Mouse (Mus musculus) heart, embryonic 14.5 days (tissue): ENCODE data around the gene Dynlrb2. TPM values are rescaled to one million over a fixed set of nuclear protein-coding genes. Genes with fewer than 3 reads are reported as not detected.

ENCODE experiments used
- ATAC-seq: fragments of 200-750 bp; cut with Nextera tagmentation; 2 replicates; pipeline ENCODE4 v1.8.0; 2017; ENCODE audit warnings: low read depth, moderate TSS enrichment; ENCODE audit not compliant: insufficient number of reproducible peaks, insufficient read depth, low FRiP score
- H3K27ac ChIP-seq, 2 experiments: fragments of 200-500 bp in 1 of 2; fragments of 300-500 bp in 1 of 2; sonication (generic) in 1 of 2; replicated peaks in 1 of 2; 2 replicates each; pipeline ENCODE4 v1.5.1; 2012 to 2014; ENCODE audit warnings: low read depth in 2 of 2, low read length in 2 of 2, control low read depth in 1 of 2, mild to moderate bottlenecking in 1 of 2, mixed read lengths in 1 of 2; ENCODE audit not compliant: control insufficient read depth in 1 of 2, insufficient read depth in 1 of 2
- H3K27me3 ChIP-seq: fragments of 300-500 bp; sonication (generic); 2 replicates; pipeline ENCODE4 v1.6.1; 2014; ENCODE audit warnings: mild to moderate bottlenecking, low read length, control low read depth; ENCODE audit not compliant: control insufficient read depth, insufficient read depth
- H3K36me3 ChIP-seq: fragments of 300-500 bp; sonication (generic); 2 replicates; pipeline ENCODE4 v1.6.1; 2014; ENCODE audit warnings: mild to moderate bottlenecking, control low read depth, low read length, mixed read lengths; ENCODE audit not compliant: control insufficient read depth, insufficient read depth
- H3K4me1 ChIP-seq, 2 experiments: fragments of 200-500 bp in 1 of 2; fragments of 300-500 bp in 1 of 2; sonication (generic) in 1 of 2; 2 replicates each; pipeline ENCODE4 v1.6.1; 2012 to 2014; ENCODE audit warnings: low read length in 2 of 2, control low read depth in 1 of 2, mixed read lengths in 1 of 2; ENCODE audit not compliant: control insufficient read depth in 2 of 2, insufficient read depth in 2 of 2
- H3K4me2 ChIP-seq: fragments of 300-500 bp; sonication (generic); 2 replicates; pipeline ENCODE4 v1.6.1; 2014; ENCODE audit warnings: mild to moderate bottlenecking, low read length
- H3K4me3 ChIP-seq, 2 experiments: fragments of 200-500 bp in 1 of 2; fragments of 300-500 bp in 1 of 2; sonication (generic) in 1 of 2; 2 replicates each; pipeline ENCODE4 v1.5.1; 2012 to 2014; ENCODE audit warnings: low read length in 2 of 2, mild to moderate bottlenecking in 2 of 2, control low read depth in 1 of 2, low read depth in 1 of 2, moderate library complexity in 1 of 2; ENCODE audit not compliant: control insufficient read depth in 1 of 2, insufficient read depth in 1 of 2
- H3K9ac ChIP-seq: fragments of 300-500 bp; sonication (generic); 2 replicates; pipeline ENCODE4 v1.6.1; 2014; ENCODE audit warnings: mild to moderate bottlenecking, low read length
- H3K9me3 ChIP-seq: fragments of 300-500 bp; sonication (generic); 2 replicates; pipeline ENCODE4 v1.6.1; 2016; ENCODE audit warnings: low read length, control low read depth; ENCODE audit not compliant: control insufficient read depth
- WGBS: fragments of 180-500 bp; shearing (Covaris S2); extraction: QIAGEN DNeasy Blood & Tissue Kit; methylation state at CpG from one replicate; pipeline ENCODE4 v1.1.7; 2014; 5-methylcytosine and 5-hydroxymethylcytosine counted together
- polyA plus RNA-seq: library from polyadenylated mRNA; unstranded; fragments of >200 nt; fragmentation: Nextera tagmentation; extraction: Ambion mirVana; gene quantifications from 2 replicates; pipeline ENCODE4 v1.2.1, GENCODE M21; 2014

Gene Dynlrb2
- not detected in 2 replicates for polyA plus RNA-seq

DNA sequence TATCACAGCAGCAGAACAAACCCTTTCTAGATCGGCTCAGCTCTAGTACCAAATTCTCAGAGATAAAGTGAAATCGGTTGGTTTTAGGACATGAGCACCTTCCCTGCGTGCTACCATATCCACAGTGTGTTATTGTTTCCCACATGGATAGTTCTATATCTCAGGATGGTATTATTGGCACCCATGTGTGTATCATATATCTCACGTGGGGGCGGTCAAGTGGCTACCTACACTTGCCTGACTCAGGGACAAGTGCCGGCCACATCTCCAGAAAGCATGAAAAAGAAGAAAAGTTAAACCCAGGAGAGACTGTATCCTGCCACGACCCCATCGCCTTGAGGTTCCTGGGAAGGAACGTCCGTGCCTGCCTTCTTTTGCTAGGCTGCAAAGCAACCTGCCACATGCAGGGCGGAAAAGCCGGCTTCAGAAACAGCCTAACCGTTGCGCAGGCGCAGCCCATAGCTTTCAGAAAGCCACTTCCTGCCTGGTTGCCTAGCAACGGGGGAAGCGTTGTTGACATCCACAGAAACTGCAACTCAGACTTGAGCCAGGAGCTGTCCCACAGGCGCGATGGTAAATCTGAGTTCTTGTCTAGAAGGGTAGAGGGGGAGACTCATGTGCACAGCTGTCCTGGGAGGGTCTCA is at the start of gene Dynlrb2:
Gene Dynlrb2, plus strand, starts transcription at position 498 of the 644 bp plus-strand sequence.
- ATAC-seq = peak; percentile 71; the same call in 1 of the 2 replicates
- 4% methylated on average over 19 of the region's 19 CpGs for WGBS

GRCm38 (mm10) chr8:116458569-116458968 is 46.2 kb upstream of the Dynlrb2 start:
- H3K36me3 ChIP-seq = no peaks in the 10 kb centered on the region
- no peak for ATAC-seq
- no peak overlapping the region for H3K4me2 ChIP-seq
- H3K9me3 ChIP-seq = no peaks in the 10 kb centered on the region
- no peak overlapping the region for H3K4me3 ChIP-seq
- 69% methylated on average over 11 of the region's 11 CpGs for WGBS
- H3K27me3 ChIP-seq = no peaks in the 10 kb centered on the region
- no peak overlapping the region for H3K9ac ChIP-seq
- no peak overlapping the region for H3K27ac ChIP-seq
- no peaks in the 10 kb centered on the region for H3K4me1 ChIP-seq

More for the DNA sequence above, at the start of gene Dynlrb2:
- H3K4me2 ChIP-seq = peak within 1 kb of the TSS; percentile 91
- H3K9ac ChIP-seq = peak within 1 kb of the TSS; percentile 60
- H3K36me3 ChIP-seq = no peaks in the 10 kb centered on the region
- no peaks in the 10 kb centered on the region for H3K9me3 ChIP-seq
- peaks cover 3 to 6% of the 10 kb centered on the region in 2 experiments; a peak in 1 of 4 replicates for H3K4me1 ChIP-seq
- H3K27ac ChIP-seq = no peak within 1 kb of the TSS
- peak within 1 kb of the TSS; percentile 40 to 49 for H3K4me3 ChIP-seq
- H3K27me3 ChIP-seq = no peaks in the 10 kb centered on the region

- H3K9me3 ChIP-seq = no peaks in the 10 kb centered on the region
- 74% methylated on average over 4 of the region's 4 CpGs for WGBS
- H3K9ac ChIP-seq = no peak overlapping the region
- no peak overlapping the region for H3K4me3 ChIP-seq
- H3K36me3 ChIP-seq = no peaks in the 10 kb centered on the region
- H3K27ac ChIP-seq = no peak overlapping the region
- no peaks in the 10 kb centered on the region for H3K4me1 ChIP-seq
- H3K27me3 ChIP-seq = no peaks in the 10 kb centered on the region
- H3K4me2 ChIP-seq = no peak overlapping the region
- no peak for ATAC-seq
These were observed 43.3 kb upstream of the Dynlrb2 start for GRCm38 (mm10) chr8:116461472-116461871.

DNA sequence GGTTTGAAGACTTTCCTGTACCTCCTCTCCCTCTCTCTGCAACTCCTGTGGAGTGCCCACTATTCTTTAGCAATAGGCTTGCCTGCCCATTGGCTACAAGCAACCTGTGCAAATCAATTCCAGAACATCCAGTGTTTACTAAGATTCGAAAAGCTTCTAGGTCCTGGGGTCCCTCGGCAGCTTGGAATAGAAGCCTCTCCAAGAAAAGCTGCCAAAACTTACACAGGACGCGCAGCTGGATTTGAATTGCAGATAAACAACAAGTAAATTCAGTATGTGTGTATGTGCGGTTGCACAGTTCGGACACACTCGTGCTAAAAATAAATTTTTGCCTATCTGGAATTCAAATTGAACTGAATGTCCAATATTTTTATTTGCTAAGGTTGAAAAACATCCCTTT is 38.2 kb upstream of the Dynlrb2 start:
- 71% methylated on average over 7 of the region's 7 CpGs for WGBS
- Histone ChIP-seq H3K27me3 (no peaks in the 10 kb centered on the region), H3K36me3 (no peaks in the 10 kb centered on the region)

DNA sequence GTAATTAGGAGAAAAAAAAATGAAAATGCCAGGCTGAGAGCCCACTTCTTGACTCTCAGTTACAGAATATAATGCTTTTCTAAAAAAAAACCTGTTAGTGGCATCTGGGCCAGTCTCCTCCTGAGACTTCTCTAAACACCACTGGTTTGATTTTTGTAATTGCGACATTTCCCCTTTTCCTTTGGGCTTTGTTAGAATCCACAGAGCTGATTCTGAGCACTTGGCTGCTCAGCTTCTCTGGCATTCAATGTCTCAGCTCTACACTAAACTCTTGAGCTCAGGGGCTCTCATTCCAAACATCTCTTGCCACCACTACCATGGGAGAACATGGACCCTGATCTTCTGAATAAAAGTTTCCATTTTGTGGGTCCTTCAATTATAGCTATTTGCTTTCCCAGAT is 37.7 kb upstream of the Dynlrb2 start:
- H3K27me3 ChIP-seq = no peaks in the 10 kb centered on the region
- H3K36me3 ChIP-seq = no peaks in the 10 kb centered on the region
- no peak for ATAC-seq
- H3K4me3 ChIP-seq = no peak overlapping the region
- no peaks in the 10 kb centered on the region for H3K4me1 ChIP-seq
- H3K9ac ChIP-seq = no peak overlapping the region
- H3K4me2 ChIP-seq = no peak overlapping the region
- H3K27ac ChIP-seq = no peak overlapping the region
- no peaks in the 10 kb centered on the region for H3K9me3 ChIP-seq
- WGBS = 74% methylated on average over 1 of the region's 1 CpGs

More for the DNA sequence above, 38.2 kb upstream of the Dynlrb2 start:
- no peak for ATAC-seq
- Histone ChIP-seq H3K9ac (no peak overlapping the region), H3K27ac (no peak overlapping the region), H3K4me1 (no peaks in the 10 kb centered on the region), H3K9me3 (no peaks in the 10 kb centered on the region), H3K4me2 (no peak overlapping the region), H3K4me3 (no peak overlapping the region)

DNA sequence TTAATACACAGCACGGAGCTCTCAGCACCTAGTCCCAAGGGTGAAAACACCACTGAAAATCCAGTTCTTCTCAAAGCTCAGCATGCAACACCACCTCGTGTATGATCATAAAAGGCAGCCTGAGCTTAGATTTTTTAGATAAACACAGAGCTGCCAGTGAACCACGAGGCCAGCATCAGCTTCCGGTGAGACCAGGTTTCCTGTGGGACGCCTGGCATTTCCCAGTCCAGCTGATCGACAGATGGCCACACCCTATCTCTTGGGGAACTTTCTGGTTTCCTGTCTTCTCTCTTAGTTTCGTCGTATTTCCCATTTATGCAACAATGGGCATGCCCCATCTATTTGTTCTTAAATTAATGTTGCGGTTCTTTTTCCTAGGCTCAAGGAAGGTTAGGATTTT is 26.8 kb upstream of the Dynlrb2 start:
- Histone ChIP-seq H3K36me3 (no peaks in the 10 kb centered on the region), H3K4me1 (no peaks in the 10 kb centered on the region), H3K4me2 (no peak overlapping the region), H3K27ac (no peak overlapping the region), H3K9me3 (0 out of 2 replicates have a peak, but pooled peaks cover 2% of the 10 kb centered on the region), H3K9ac (no peak overlapping the region), H3K4me3 (no peak overlapping the region), H3K27me3 (no peaks in the 10 kb centered on the region)
- ATAC-seq = no peak
- 67% methylated on average over 9 of the region's 9 CpGs for WGBS

DNA sequence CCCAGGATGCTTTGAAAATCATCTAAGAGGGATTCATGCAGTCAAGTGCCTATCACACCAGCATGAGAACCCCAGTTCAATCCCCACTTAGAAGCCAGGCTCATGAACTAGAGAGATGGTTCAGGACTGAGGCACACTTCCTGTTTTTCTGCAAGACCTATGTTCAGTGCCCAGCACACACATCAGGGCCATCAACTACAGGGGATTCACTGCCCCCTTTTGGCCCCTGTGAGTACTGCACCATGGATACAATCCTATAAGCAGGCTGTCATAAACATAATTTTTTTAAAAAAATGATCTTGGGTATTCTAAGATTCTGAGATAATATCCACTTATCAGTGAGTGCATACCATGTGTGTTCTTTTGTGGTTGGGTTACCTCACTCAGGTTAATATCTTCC is 26.1 kb upstream of the Dynlrb2 start:
- no peaks in the 10 kb centered on the region for H3K27me3 ChIP-seq
- H3K4me1 ChIP-seq = no peaks in the 10 kb centered on the region
- H3K36me3 ChIP-seq = no peaks in the 10 kb centered on the region
- no peak for ATAC-seq
- H3K27ac ChIP-seq = no peak overlapping the region
- no peak overlapping the region for H3K4me3 ChIP-seq
- H3K9me3 ChIP-seq = 0 out of 2 replicates have a peak, but pooled peaks cover 2% of the 10 kb centered on the region
- H3K9ac ChIP-seq = no peak overlapping the region
- H3K4me2 ChIP-seq = no peak overlapping the region

GRCm38 (mm10) chr8:116480894-116481293 is 23.9 kb upstream of the Dynlrb2 start:
- Histone ChIP-seq H3K9ac (no peak overlapping the region), H3K4me2 (no peak overlapping the region), H3K36me3 (no peaks in the 10 kb centered on the region), H3K4me1 (no peaks in the 10 kb centered on the region), H3K9me3 (0 out of 2 replicates have a peak, but pooled peaks cover 2% of the 10 kb centered on the region), H3K27ac (no peak overlapping the region), H3K4me3 (no peak overlapping the region), H3K27me3 (no peaks in the 10 kb centered on the region)
- 12% methylated on average over 7 of the region's 7 CpGs for WGBS
- ATAC-seq = no peak
